Mouse (Mus musculus) MEL-GATA-1-ER (cell line): ENCODE data around the gene Vegfb.

ENCODE experiments used
- DNase-seq: peaks from one replicate; pipeline ENCODE4 v3.0.0-alpha.2; 2012; ENCODE audit warnings: low read depth; ENCODE audit errors: extremely low read depth

The Vegfb gene

GRCm38 (mm10) chr19:6941372-6942248, 45.8 kb downstream of the Vegfb start, which contains the start of gene Bad:
Gene Bad, plus strand, starts transcription at chr19:6941861.
- DNase-seq = no peak

GRCm38 (mm10) chr19:6940396-6941351, 46.8 kb downstream of the Vegfb start:
- DNase-seq = no peak

- no peak for DNase-seq
Observed at GRCm38 (mm10) chr19:6939106-6940002, 48.1 kb downstream of the Vegfb start.

- no peak for DNase-seq
Observed at GRCm38 (mm10) chr19:6937541-6938465, 49.6 kb downstream of the Vegfb start.

GRCm38 (mm10) chr19:6936299-6936698, 51.2 kb downstream of the Vegfb start:
- DNase-seq = no peak

GRCm38 (mm10) chr19:6934195-6934977, 53.1 kb downstream of the Vegfb start, which contains the start of gene Kcnk4:
Gene Kcnk4, minus strand, starts transcription at chr19:6934515.
- DNase-seq = no peak

GRCm38 (mm10) chr19:6933436-6934194, 53.8 kb downstream of the Vegfb start:
- no peak for DNase-seq

GRCm38 (mm10) chr19:6933102-6933435, 54.4 kb downstream of the Vegfb start:
- no peak for DNase-seq
